Mouse (Mus musculus) testis, adult 2 months (tissue): Measurements from ENCODE around the gene 1700016H13Rik. TPM values are rescaled to one million over a fixed set of nuclear protein-coding genes. Genes with fewer than 3 reads are reported as not detected.

Source experiments
- H3K27ac ChIP-seq: fragments of 200-500 bp; 2 replicates; pipeline ENCODE4 v1.5.1; 2012; ENCODE audit warnings: low read depth, low read length; ENCODE audit not compliant: control insufficient read depth, insufficient read depth
- H3K27me3 ChIP-seq: fragments of 200-500 bp; 2 replicates; pipeline ENCODE4 v1.6.1; 2012; ENCODE audit warnings: mild to moderate bottlenecking, low read length, moderate library complexity; ENCODE audit not compliant: control insufficient read depth, insufficient read depth
- H3K36me3 ChIP-seq: fragments of 200-500 bp; 2 replicates; pipeline ENCODE4 v1.6.1; 2012; ENCODE audit warnings: mild to moderate bottlenecking, low read length; ENCODE audit not compliant: control insufficient read depth, insufficient read depth
- H3K4me1 ChIP-seq: fragments of 200-500 bp; 2 replicates; pipeline ENCODE4 v1.6.1; 2012; ENCODE audit warnings: low read length; ENCODE audit not compliant: control insufficient read depth, insufficient read depth
- H3K4me3 ChIP-seq: fragments of 200-500 bp; 2 replicates; pipeline ENCODE4 v1.5.1; 2012; ENCODE audit warnings: low read depth, mild to moderate bottlenecking, low read length, moderate library complexity, mixed read lengths; ENCODE audit not compliant: control insufficient read depth
- CTCF ChIP-seq: fragments of 200-500 bp; IDR thresholded peaks from 2 replicates; pipeline ENCODE4 v1.5.1; 2012; ENCODE audit warnings: low read depth, mild to moderate bottlenecking, inconsistent platforms, low read length, moderate library complexity; ENCODE audit not compliant: control insufficient read depth, insufficient read depth, insufficient replicate concordance
- POLR2A ChIP-seq: fragments of 200-500 bp; IDR thresholded peaks from 2 replicates; pipeline ENCODE4 v1.6.1; 2012; ENCODE audit warnings: low read depth, mild to moderate bottlenecking, inconsistent platforms, low read length, moderate library complexity; ENCODE audit not compliant: control insufficient read depth
- polyA plus RNA-seq: library from polyadenylated mRNA; depleted of rRNA; stranded (reverse); fragments of >200 nt; gene quantifications from 2 replicates; pipeline ENCODE4 v1.2.3, GENCODE M21; 2012

The 1700016H13Rik gene
- polyA plus RNA-seq, 1 experiment, result 429 TPM

GRCm38 (mm10) chr5:103689645-103690044, 33.8 kb upstream of the 1700016H13Rik start:
- no peaks in the 10 kb centered on the region for H3K36me3 ChIP-seq
- H3K27ac ChIP-seq, result no peak overlapping the region
- no peak for TF ChIP-seq CTCF
- no peak for TF ChIP-seq POLR2A
- H3K4me1 ChIP-seq, result peaks cover 14% of the 10 kb centered on the region
- H3K27me3 ChIP-seq, result no peaks in the 10 kb centered on the region
- H3K4me3 ChIP-seq, result no peak overlapping the region

GRCm38 (mm10) chr5:103681824-103682223, 26.0 kb upstream of the 1700016H13Rik start:
- H3K4me1 ChIP-seq, result no peaks in the 10 kb centered on the region
- no peaks in the 10 kb centered on the region for H3K36me3 ChIP-seq
- TF ChIP-seq CTCF, result no peak
- TF ChIP-seq POLR2A, result no peak
- H3K27me3 ChIP-seq, result no peaks in the 10 kb centered on the region
- H3K27ac ChIP-seq, result no peak overlapping the region
- no peak overlapping the region for H3K4me3 ChIP-seq

GRCm38 (mm10) chr5:103680381-103680780, 24.6 kb upstream of the 1700016H13Rik start:
- Histone ChIP-seq H3K27ac (no peak overlapping the region), H3K36me3 (no peaks in the 10 kb centered on the region), H3K27me3 (no peaks in the 10 kb centered on the region), H3K4me3 (no peak overlapping the region), H3K4me1 (no peaks in the 10 kb centered on the region)
- TF ChIP-seq POLR2A (no peak), CTCF (peak; percentile 62; the same call in 1 of the 2 replicates)

- Histone ChIP-seq H3K4me1 (no peaks in the 10 kb centered on the region), H3K27ac (no peak overlapping the region), H3K36me3 (no peaks in the 10 kb centered on the region), H3K27me3 (no peaks in the 10 kb centered on the region), H3K4me3 (no peak overlapping the region)
- TF ChIP-seq CTCF, result no peak
- no peak for TF ChIP-seq POLR2A
Observed at GRCm38 (mm10) chr5:103678974-103679373, 23.2 kb upstream of the 1700016H13Rik start.

- no peak for TF ChIP-seq POLR2A
- TF ChIP-seq CTCF, result no peak
- Histone ChIP-seq H3K27ac (no peak overlapping the region), H3K27me3 (no peaks in the 10 kb centered on the region), H3K36me3 (no peaks in the 10 kb centered on the region), H3K4me3 (no peak overlapping the region), H3K4me1 (no peaks in the 10 kb centered on the region)
Observed at GRCm38 (mm10) chr5:103677894-103678293, 22.1 kb upstream of the 1700016H13Rik start.

GRCm38 (mm10) chr5:103676289-103676881, 20.6 kb upstream of the 1700016H13Rik start:
- H3K4me1 ChIP-seq, result no peaks in the 10 kb centered on the region
- no peak overlapping the region for H3K4me3 ChIP-seq
- H3K27ac ChIP-seq, result no peak overlapping the region
- TF ChIP-seq CTCF (no peak), POLR2A (no peak)
- no peaks in the 10 kb centered on the region for H3K36me3 ChIP-seq
- no peaks in the 10 kb centered on the region for H3K27me3 ChIP-seq

- H3K4me1 ChIP-seq, result no peaks in the 10 kb centered on the region
- no peak overlapping the region for H3K27ac ChIP-seq
- H3K4me3 ChIP-seq, result no peak overlapping the region
- no peaks in the 10 kb centered on the region for H3K27me3 ChIP-seq
- TF ChIP-seq POLR2A (no peak), CTCF (no peak)
- H3K36me3 ChIP-seq, result no peaks in the 10 kb centered on the region
Observed at GRCm38 (mm10) chr5:103674482-103674881, 18.7 kb upstream of the 1700016H13Rik start.
